23 mouse cellular contexts compared by ENCODE assay signal in the genomic region with DNA sequence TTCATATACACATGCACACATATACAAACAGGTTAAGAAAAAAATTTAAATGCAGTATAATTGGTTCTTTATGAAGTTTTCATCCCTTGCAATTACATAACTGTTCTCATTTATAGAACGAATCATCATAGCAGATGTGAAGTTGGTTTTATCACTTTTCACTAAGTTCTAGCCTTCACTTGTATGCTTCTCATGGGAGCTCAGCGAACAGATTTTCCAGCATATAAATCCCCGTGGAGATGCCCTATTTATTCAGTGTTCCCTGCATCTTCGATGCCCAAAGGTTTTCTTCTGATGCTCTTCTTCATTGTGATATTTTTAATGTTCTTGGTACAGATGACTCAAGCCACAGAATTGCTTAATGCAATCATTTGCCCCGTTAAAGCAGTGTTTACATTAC.
"Had no signal": no experiment of that assay in that cellular context is flagged by ENCODE, and none has a peak within 500 bp of the region (broad histone marks: within the 10 kb centered on the region; RNA-seq: fewer than 3 reads in every experiment).

No protein-coding gene starts in this region.

- H3K4me3 ChIP-seq: limb, embryonic 12.5 days; limb, embryonic 15.5 days; midbrain, embryonic 12.5 days; midbrain, embryonic 15.5 days; neural tube, embryonic 13.5 days; stomach, embryonic 15.5 days had no signal

- H3K9me3 ChIP-seq: limb, embryonic 12.5 days; limb, embryonic 15.5 days; midbrain, embryonic 12.5 days; midbrain, embryonic 15.5 days; neural tube, embryonic 13.5 days; stomach, embryonic 15.5 days had no signal

- ATAC-seq: intestine, embryonic 16.5 days; liver, postnatal 0 days; lung, postnatal 0 days; midbrain, embryonic 15.5 days had no signal

- H3K27me3 ChIP-seq: limb, embryonic 12.5 days; limb, embryonic 15.5 days; midbrain, embryonic 12.5 days; midbrain, embryonic 15.5 days; neural tube, embryonic 13.5 days; stomach, embryonic 15.5 days had no signal

- DNase-seq: kidney, adult 18-20 months; kidney, adult 9 months; kidney, postnatal 25 days; left cerebral cortex, postnatal 4 days; liver, postnatal 0 days; lung, embryonic 14.5 days; retina, postnatal 1 day; right cerebral cortex, postnatal 25 days; spleen, adult 18-20 months; thymus, adult 18-20 months; thymus, postnatal 36 days had no signal

- H3K4me1 ChIP-seq: limb, embryonic 12.5 days; limb, embryonic 15.5 days; midbrain, embryonic 12.5 days; midbrain, embryonic 15.5 days; neural tube, embryonic 13.5 days; stomach, embryonic 15.5 days had no signal

- H3K4me2 ChIP-seq: limb, embryonic 12.5 days; limb, embryonic 15.5 days; liver, embryonic 11.5 days; lung, embryonic 14.5 days; midbrain, embryonic 12.5 days; midbrain, embryonic 15.5 days; neural tube, embryonic 13.5 days; stomach, embryonic 15.5 days had no signal

- H3K36me3 ChIP-seq: limb, embryonic 12.5 days; limb, embryonic 15.5 days; midbrain, embryonic 12.5 days; midbrain, embryonic 15.5 days; neural tube, embryonic 13.5 days; stomach, embryonic 15.5 days had no signal

- H3K9ac ChIP-seq: limb, embryonic 12.5 days; limb, embryonic 15.5 days; liver, embryonic 14.5 days; liver, postnatal 0 days; lung, embryonic 14.5 days; midbrain, embryonic 12.5 days; midbrain, embryonic 15.5 days; neural tube, embryonic 13.5 days; stomach, embryonic 15.5 days had no signal

- H3K27ac ChIP-seq: kidney, postnatal 0 days; limb, embryonic 12.5 days; limb, embryonic 15.5 days; liver, embryonic 14.5 days; macrophage; midbrain, embryonic 12.5 days; midbrain, embryonic 15.5 days; neural tube, embryonic 13.5 days; stomach, embryonic 15.5 days had no signal
